Mouse (Mus musculus) spleen, postnatal 10 days (tissue): ENCODE results near the gene Ubash3a.

Experiments used
- DNase-seq, 2 experiments: peaks; one replicate each; pipeline ENCODE4 v3.0.0; 2021 to 2022; ENCODE audit warnings: low spot score in 2 of 2

The Ubash3a gene

GRCm38 (mm10) chr17:31260430-31260829 is 52.8 kb downstream of the Ubash3a start:
- DNase-seq, result peak in 1 of 2 experiments; percentile 58

DNA sequence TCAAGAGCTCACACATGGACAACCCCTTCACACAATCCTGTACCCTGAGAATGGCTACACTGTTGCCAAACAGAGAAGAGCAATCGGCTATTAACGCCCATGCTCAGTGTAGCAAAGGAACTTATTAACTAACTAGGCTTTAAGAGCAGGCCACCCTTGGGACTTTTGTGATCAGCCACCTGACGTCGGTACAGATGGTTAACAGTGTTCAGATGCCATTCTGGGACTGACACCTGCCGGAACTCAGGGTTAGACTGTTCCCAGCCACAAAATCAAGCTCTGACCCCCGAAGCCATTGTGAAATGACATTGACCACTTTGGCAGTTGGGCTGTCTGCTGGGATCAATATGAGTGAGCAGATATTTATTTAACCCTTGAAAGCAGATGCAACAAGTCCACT is 53.7 kb downstream of the Ubash3a start:
- no peak for DNase-seq

- DNase-seq, result no peak
Observed at GRCm38 (mm10) chr17:31262715-31263114, 55.0 kb downstream of the Ubash3a start.

GRCm38 (mm10) chr17:31263770-31264169 is 56.1 kb downstream of the Ubash3a start:
- DNase-seq, result no peak

- no peak for DNase-seq
Observed at GRCm38 (mm10) chr17:31264372-31264771, 56.7 kb downstream of the Ubash3a start.

GRCm38 (mm10) chr17:31265171-31265572 is 57.5 kb downstream of the Ubash3a start:
- peak; percentile 59 to 71 for DNase-seq

DNA sequence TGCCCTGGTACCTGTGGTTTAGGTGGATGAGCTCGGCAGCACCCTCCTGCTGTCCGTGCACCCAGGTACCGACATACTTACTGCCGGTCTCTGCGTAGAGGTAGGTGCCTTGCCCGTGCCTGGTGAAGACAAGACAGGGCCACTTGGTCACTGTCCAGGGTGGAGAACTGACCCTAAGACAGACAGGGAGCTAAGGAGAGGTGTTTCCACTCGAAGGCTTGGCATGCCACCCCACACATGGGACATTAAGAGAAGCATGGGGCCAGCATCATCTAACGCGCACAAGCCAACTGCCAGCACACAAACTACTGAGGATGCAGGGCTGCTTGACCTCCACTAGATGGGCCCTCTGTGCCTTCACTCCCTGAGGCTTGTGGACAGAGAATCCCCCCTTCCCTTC is 58.2 kb downstream of the Ubash3a start:
- DNase-seq, result no peak

DNA sequence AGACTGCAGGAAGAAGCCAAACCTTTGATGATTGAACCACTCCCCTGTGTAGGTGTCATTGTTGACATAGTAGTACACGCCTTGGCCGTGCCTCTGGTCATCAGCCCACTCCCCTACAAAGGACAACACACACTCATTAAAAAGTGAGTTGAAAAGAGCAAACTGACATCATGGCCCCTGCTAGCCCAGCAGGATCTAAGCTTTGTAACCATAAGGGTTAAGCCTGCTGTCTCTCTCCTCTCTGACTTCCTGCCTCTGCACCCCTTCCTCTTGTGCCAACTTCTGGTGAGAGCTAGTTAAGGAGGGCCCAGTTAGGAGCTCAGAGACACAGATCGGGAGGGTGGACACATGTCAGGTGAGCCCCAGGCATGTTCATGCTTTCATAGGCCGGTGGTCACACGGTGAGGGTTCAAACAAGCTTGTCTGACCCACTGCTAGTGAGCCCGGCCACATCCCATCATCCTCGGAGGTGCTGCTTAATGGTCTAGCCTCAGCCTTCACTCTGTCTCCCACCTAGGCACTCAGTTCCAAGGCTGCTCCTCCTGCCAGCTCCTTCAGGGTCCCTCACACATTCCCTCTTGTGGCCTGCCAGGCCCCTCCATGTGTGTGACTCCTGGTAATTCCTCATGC is 58.8 kb downstream of the Ubash3a start:
- DNase-seq, result peak; percentile 38 to 52

GRCm38 (mm10) chr17:31267138-31267537 is 59.5 kb downstream of the Ubash3a start:
- no peak for DNase-seq

GRCm38 (mm10) chr17:31267603-31268002 is 59.9 kb downstream of the Ubash3a start:
- no peak for DNase-seq

DNA sequence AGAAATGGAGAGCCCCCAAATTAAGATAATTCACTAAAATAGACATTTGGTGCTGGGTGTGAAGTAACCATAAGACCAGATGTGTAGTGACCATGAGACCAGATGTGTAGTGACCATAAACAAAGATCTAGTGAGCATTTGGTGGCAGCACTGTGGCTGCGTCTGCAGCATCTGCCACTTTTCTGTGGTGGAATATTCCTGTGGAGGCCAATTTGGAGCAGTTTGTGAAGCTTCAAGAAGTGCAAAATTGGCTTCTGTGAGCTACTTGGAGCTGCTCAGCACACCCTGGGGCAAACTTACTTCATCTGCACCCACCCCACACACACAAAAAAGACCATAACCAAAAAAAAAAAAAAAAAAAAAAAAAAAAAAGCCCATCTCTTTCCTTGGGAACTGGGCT is 60.3 kb downstream of the Ubash3a start:
- peak in 1 of 2 experiments; percentile 11 for DNase-seq

- peak in 1 of 2 experiments; percentile 15 for DNase-seq
Observed at GRCm38 (mm10) chr17:31269761-31270160, 62.1 kb downstream of the Ubash3a start.

GRCm38 (mm10) chr17:31270246-31270645 is 62.6 kb downstream of the Ubash3a start:
- DNase-seq, result peak in 1 of 2 experiments; percentile 13

DNA sequence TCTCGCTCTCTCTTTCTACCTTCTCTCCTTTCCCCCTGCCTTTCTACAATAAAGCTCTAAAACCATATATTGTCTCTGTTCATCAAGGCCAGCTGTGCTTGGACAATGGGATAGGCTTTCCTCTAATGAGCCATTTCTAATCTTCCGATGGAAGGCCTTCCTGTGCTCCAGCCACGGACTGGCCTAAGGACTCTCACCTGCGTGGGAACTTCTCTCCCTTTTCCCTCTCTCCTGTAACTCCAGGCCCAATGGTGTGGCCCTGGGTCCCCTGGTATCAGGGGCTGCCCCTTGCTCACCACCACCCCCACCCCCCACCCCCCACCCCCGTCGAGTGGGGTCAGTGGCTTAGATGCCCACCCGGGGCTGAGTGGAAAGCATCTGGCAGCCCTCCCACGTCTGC is 63.1 kb downstream of the Ubash3a start:
- DNase-seq, result peak in 1 of 2 experiments; percentile 10

DNA sequence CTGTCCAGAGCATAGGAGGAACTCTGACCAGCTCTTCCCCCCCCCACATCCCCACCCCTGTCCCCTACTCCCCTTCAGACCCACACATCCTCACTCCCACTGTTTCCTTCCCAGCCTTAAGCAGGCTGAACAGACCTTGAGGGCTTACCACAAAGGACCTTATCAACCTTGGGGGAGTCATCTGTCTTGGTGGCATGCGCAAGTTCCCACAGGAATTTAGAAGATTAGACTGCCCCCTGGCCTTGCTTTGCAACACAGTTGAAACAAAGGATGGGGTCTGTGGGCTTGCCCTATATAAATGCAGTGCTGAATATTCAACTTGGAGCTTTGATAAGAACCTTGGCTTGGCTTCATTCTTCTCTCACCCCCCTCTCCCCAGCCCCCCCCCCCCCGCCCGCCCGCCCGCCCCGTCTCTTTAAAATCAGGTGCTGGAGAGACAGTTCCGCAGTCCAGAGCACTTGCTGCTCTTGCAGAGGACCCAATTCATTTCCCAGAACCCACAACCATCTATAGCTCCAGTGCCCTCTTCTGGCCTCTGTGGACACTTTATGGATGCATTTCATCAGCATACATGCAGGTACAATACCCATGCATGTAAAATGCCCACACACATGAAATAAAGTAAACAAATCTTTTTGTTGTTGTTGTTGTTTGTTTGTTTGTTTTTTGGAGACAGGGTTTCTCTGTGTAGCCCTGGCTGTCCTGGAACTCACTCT is 63.6 kb downstream of the Ubash3a start:
- no peak for DNase-seq

GRCm38 (mm10) chr17:31272416-31273165 is 64.9 kb downstream of the Ubash3a start:
- DNase-seq, result no peak

- no peak for DNase-seq
Observed at GRCm38 (mm10) chr17:31273631-31274030, 66.0 kb downstream of the Ubash3a start.

DNA sequence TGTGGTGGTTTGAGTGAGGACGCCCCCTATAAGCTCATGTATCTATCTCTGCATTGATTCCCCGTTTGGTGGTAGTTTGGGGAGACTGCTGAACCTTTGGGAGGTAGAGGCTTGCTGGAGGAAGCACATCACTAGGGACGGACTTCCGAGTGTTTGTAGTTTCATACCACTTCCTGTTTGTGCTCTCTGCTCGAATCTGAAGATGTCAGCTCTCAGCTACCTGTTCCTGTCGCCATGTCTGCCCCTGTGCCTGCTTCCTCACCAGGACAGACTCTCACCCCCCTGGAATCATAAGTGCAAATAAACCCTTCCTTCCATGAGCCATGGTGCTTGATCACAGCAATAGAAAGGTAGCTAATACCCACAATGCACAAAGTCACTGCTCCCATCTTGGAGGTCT is 67.5 kb downstream of the Ubash3a start:
- DNase-seq, result no peak

DNA sequence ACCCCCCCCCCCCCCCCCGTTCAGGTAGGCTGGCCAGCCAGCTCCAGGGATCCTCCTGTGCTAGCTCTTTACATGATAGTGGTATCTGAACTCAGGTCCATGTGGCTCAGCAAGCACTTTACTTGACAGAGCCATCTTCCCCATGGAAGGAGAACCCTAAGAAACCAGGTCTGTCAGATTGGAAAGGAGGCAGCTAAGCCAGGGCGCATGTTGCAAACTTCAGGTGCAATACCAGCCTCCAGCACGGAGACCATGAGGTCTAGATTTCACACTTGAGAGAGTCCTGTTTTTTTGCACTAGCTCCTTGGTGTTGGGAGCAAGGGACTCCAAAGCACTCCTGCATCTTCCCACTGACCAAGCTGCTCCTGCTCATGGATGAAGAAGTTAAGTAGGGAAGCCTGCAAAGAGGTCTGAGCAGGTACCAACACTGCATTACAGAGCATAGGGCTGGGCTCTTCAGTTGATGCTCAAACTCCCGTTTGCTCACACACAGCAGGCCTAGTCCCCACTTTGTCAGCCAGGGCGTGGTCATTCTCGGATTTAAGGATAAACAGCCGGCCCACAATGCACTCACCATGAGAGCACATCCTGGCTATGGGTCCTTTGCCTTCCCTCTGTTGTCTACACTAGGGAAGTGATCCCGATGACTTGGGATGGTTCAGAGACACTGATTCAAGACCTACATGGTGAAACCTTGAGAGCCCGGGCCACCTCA is 68.7 kb downstream of the Ubash3a start:
- DNase-seq, result no peak

- peak; percentile 85 to 93 for DNase-seq
Observed at GRCm38 (mm10) chr17:31276922-31277918, 69.5 kb downstream of the Ubash3a start, which contains the start of gene Rsph1. Rsph1 (minus strand) TSS chr17:31277383.

GRCm38 (mm10) chr17:31277931-31278330 is 70.3 kb downstream of the Ubash3a start:
- no peak for DNase-seq
